Mouse (Mus musculus) embryonic fibroblast, embryonic 13.5 days (primary cell): Measurements from ENCODE around the gene Supt3.

Experiments used
- CTCF ChIP-seq: IDR thresholded peaks from 2 replicates; pipeline ENCODE4 v1.5.1; 2011; ENCODE audit warnings: mild to moderate bottlenecking, control low read depth, low read length, moderate library complexity, borderline replicate concordance; ENCODE audit not compliant: insufficient read depth
- POLR2A ChIP-seq: IDR thresholded peaks from 2 replicates; pipeline ENCODE4 v1.6.1; 2011; ENCODE audit warnings: low read depth, mild to moderate bottlenecking, control low read depth, low read length, moderate library complexity

GRCm38 (mm10) chr17:45051971-45052370 is 275.0 kb downstream of the Supt3 start:
- TF ChIP-seq POLR2A = no peak
- no peak for TF ChIP-seq CTCF
